Mouse (Mus musculus) MN1 (cell line): ENCODE data around the gene Eif2s2.

Experiments
- DNase-seq: peaks from one replicate; pipeline ENCODE4 v3.0.0-alpha.2; 2016; ENCODE audit warnings: low spot score

The Eif2s2 gene

GRCm38 (mm10) chr2:154893045-154893385 lies 280 bp upstream of the Eif2s2 start:
- DNase-seq: no peak

- DNase-seq: no peak
Observed at GRCm38 (mm10) chr2:154891585-154891984, 1.1 kb downstream of the Eif2s2 start.

GRCm38 (mm10) chr2:154876621-154877020 lies 16.1 kb downstream of the Eif2s2 start:
- peak; percentile 8 for DNase-seq

- no peak for DNase-seq
Observed at GRCm38 (mm10) chr2:154869954-154870641, 22.6 kb downstream of the Eif2s2 start.

DNA sequence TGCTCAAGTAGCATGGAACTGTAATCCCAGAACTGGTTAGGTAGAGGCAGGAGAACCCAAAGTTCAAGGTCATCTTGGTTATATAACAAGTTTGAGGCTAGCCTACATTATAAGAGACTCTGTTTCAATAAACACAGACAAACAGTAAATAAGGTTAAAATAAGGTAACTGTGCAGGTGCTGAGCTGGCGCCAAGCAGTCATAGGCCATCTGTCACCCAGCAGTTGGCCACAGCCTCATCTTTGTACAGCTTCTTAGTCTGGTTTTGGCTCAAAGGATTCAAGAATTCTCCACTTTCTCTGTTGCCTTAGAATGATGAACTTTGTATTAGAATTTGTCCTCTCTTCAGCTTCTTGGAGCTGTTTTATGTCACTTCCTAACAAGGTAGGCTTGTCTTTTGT lies 24.6 kb downstream of the Eif2s2 start:
- no peak for DNase-seq

DNA sequence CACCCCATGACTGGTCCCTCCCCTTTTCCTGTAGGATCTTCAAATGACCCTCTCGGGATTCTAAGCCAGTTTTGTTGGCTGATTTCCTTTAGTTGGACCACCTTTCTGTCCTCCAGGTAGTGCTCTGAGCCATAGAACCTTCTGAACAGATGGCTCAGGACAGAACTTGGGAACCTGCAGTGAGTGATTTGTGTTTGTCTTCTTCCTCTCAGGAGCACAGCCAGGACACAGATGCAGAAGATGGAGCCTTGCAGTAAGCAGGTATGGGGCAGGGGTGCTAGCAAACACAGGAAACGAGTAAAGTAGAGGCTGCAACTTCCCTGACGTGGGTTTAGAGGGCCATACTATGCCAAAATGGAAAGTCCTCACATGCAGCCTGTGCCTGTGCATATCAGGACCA lies 27.0 kb downstream of the Eif2s2 start:
- no peak for DNase-seq

GRCm38 (mm10) chr2:154863672-154864071 lies 29.1 kb downstream of the Eif2s2 start:
- no peak for DNase-seq

DNA sequence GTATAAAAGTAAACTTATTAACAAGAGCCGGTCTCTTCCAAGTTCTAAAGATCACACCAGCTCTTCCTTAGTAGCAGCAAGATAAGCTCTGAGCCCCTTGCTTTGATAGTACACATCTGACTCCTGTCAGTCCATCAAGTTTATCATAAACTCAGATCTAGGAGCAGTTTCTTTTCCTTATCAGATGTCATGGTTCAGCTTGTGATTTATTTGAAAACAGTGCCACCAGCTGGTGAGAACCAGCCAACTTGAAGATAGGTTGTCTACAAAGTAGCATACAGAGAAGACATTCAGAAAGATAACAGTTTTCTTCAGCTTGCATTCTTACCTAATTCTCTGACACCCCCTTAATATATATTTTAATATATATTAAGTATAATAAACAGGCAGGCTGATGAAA lies 37.4 kb downstream of the Eif2s2 start:
- DNase-seq: peak; percentile 60

GRCm38 (mm10) chr2:154848086-154848485 lies 44.6 kb downstream of the Eif2s2 start:
- DNase-seq: no peak

DNA sequence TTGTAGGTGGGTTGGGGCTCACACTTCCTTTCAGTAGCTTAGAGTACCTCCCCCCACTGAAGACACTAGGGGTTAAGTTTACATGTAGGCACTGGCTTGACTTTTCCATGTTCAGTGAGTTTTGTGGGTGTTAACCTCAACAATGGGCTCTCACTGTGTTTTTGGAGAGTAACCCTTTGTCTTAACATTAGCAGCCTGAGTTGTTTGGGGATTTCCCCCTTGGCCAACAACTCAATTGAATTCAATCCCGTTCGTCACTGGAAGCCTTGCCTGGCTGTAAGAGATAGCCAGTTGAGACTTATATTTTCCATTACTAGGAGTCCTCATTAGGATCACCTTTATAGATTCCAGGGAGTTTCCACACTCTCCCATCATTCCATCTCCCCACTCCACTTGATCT lies 56.2 kb downstream of the Eif2s2 start:
- DNase-seq: no peak

DNA sequence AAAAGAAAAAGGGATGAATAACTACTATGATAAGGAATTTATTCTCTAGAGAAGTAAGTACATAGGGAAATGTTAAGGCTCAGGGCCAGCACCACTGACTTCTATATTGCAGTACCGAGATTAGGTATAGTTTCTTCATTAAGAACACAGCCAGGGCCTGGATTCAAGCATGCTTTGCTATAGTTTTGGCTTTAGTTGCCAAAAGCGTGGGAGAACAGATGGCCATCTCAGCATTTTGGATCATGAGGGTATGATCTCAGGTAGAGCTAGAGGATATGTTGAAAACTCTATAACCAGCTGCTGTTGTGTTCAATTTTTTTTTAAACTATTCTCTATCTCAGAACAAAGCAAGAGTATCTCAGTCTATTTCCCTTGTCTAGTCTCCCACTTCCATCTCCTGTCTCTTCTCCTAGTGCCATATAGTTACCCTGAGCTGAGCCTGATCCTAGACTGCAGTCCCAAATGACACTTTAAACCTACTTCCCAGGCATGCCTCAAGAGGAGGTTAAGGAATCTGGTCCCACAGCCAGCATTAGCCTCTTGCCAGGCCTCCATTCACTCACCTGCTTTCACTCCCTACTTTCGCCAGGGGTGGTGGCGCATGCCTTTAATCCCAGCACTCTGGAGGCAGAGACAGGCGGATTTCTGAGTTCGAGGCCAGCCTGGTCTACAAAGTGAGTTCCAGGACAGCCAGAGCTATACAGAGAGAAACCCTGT lies 58.4 kb downstream of the Eif2s2 start:
- no peak for DNase-seq

GRCm38 (mm10) chr2:154832471-154832870 lies 60.3 kb downstream of the Eif2s2 start:
- no peak for DNase-seq

- DNase-seq: no peak
Observed at GRCm38 (mm10) chr2:154827521-154827920, 65.2 kb downstream of the Eif2s2 start.

GRCm38 (mm10) chr2:154826054-154826538 lies 66.6 kb downstream of the Eif2s2 start:
- no peak for DNase-seq
